9 mouse cellular contexts compared by ENCODE assay signal in the genomic region with DNA sequence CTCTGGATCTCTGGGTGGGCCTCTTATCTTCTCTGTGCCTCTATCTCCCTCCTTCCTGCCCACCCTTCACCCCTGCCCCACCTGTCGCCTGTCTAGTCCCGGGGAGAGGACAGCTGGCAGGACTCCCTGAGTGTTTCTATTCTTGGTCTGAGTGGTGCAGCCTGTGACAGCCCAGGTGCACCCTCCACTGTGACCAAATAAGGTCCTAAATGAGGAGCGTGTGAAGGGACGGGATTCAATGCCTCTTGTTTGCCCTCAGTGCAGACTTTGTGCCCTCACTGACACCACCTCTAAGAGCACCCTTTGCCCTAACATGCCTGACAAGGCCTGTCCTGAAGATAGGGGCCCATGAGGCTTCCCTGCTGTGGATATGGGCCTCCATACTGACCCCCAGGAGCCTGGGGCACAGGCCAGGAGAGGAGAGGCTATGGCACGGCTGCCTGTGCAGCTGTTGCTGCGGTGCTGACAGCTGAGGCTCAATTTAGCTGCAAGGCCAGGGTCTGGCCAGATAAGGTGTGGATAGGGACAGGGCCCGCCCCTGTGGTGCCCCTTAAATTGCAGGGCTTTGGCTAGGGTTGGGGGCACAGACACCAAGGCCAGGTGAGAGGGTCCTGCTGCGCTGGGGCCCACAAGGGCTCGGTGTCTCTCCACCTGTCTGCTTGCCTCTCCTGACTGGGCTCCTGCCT. TPM values are rescaled to one million over a fixed set of nuclear protein-coding genes. Genes with fewer than 3 reads are reported as not detected.
DNase-seq lines count a peak whose midpoint lies in the region; ATAC-seq and TF ChIP-seq lines count a peak whose summit lies in the region.
"Had no signal": no experiment of that assay in that cellular context is flagged by ENCODE, and none has a peak within 500 bp of the region (broad histone marks: within the 10 kb centered on the region; RNA-seq: fewer than 3 reads in every experiment).

No protein-coding gene starts in this region.

- H3K27ac ChIP-seq in stomach, embryonic 14.5 days (ENCODE audit: low read length) = peak overlapping the region; percentile 23; the same call in 1 of the 2 replicates
- H3K27ac ChIP-seq in stomach, postnatal 0 days (replicated peaks) = no peak overlapping the region
- H3K27ac ChIP-seq in heart, adult 2 months = peak overlapping the region; percentile 92
- H3K27ac ChIP-seq in limb, embryonic 11.5 days (replicated peaks; ENCODE audit: low read depth, low read length) = no peak overlapping the region
- 0 out of 2 replicates have a peak overlapping the region, but pooled peaks have one; percentile 22 for H3K27ac ChIP-seq in neural tube, embryonic 14.5 days (ENCODE audit: low read depth, low read length)
- H3K27ac ChIP-seq: kidney, postnatal 0 days had no signal

- H3K9ac ChIP-seq in stomach, embryonic 14.5 days (replicated peaks; ENCODE audit: low read depth, low read length) = no peak overlapping the region
- H3K9ac ChIP-seq in stomach, postnatal 0 days (ENCODE audit: low read length) = no peak overlapping the region
- peak overlapping the region; percentile 61 for H3K9ac ChIP-seq in heart, adult 2 months (ENCODE audit: low read depth, low read length)
- H3K9ac ChIP-seq in limb, embryonic 11.5 days (ENCODE audit: low read length) = peak overlapping the region; percentile 14; the same call in 1 of the 2 replicates
- H3K9ac ChIP-seq in neural tube, embryonic 14.5 days (replicated peaks; ENCODE audit: low read depth, low read length) = no peak overlapping the region

- no peaks in the 10 kb centered on the region for H3K9me3 ChIP-seq in stomach, embryonic 14.5 days (ENCODE audit: control insufficient read depth, low read depth, low read length)
- no peaks in the 10 kb centered on the region for H3K9me3 ChIP-seq in stomach, postnatal 0 days (ENCODE audit: control insufficient read depth, low read length)
- H3K9me3 ChIP-seq in limb, embryonic 11.5 days (ENCODE audit: control insufficient read depth, low read length) = no peaks in the 10 kb centered on the region
- no peaks in the 10 kb centered on the region for H3K9me3 ChIP-seq in neural tube, embryonic 14.5 days (ENCODE audit: control insufficient read depth, low read length)

- no peaks in the 10 kb centered on the region; the same call in 1 of the 2 replicates for H3K36me3 ChIP-seq in stomach, embryonic 14.5 days (ENCODE audit: control insufficient read depth, insufficient read depth, low read length)
- no peaks in the 10 kb centered on the region for H3K36me3 ChIP-seq in stomach, postnatal 0 days (ENCODE audit: control insufficient read depth, insufficient read depth, low read length)
- H3K36me3 ChIP-seq in heart, adult 2 months (ENCODE audit: control insufficient read depth, insufficient read depth, low read length) = no peaks in the 10 kb centered on the region
- no peaks in the 10 kb centered on the region for H3K36me3 ChIP-seq in limb, embryonic 11.5 days (ENCODE audit: control insufficient read depth, insufficient read depth, low read length)
- no peaks in the 10 kb centered on the region for H3K36me3 ChIP-seq in neural tube, embryonic 14.5 days (ENCODE audit: control insufficient read depth, insufficient read depth, low read length)

- no peak for DNase-seq in stomach, postnatal 0 days (ENCODE audit: low spot score)
- DNase-seq in heart, adult 2 months = peak; percentile 77 to 88
- DNase-seq in limb, embryonic 11.5 days (ENCODE audit: low spot score) = no peak
- DNase-seq in spleen, adult 18-20 months = no peak
- DNase-seq in adrenal gland, postnatal 25 days = no peak
- DNase-seq in thymus, adult 18-20 months = no peak

- H3K79me2 ChIP-seq in heart, adult 2 months (replicated peaks; ENCODE audit: control insufficient read depth, insufficient read depth, low read length) = no peaks in the 10 kb centered on the region

- TF ChIP-seq CTCF in stomach, postnatal 0 days (IDR thresholded peaks at IDR 0.05; ENCODE audit: low read depth) = no peak
- TF ChIP-seq CTCF in heart, adult 2 months (IDR thresholded peaks at IDR 0.05) = no peak

- peak; percentile 98 for TF ChIP-seq POLR2A in heart, adult 2 months (IDR thresholded peaks at IDR 0.05; ENCODE audit: insufficient read depth, low read depth, low read length)

- no peak overlapping the region for H3K4me2 ChIP-seq in stomach, embryonic 14.5 days (replicated peaks; ENCODE audit: low read depth, low read length)
- no peak overlapping the region for H3K4me2 ChIP-seq in stomach, postnatal 0 days (replicated peaks; ENCODE audit: low read depth)
- H3K4me2 ChIP-seq in limb, embryonic 11.5 days (ENCODE audit: low read depth, severe bottlenecking) = no peak overlapping the region
- H3K4me2 ChIP-seq in neural tube, embryonic 14.5 days (ENCODE audit: low read depth, low read length) = no peak overlapping the region

- WGBS in stomach, embryonic 14.5 days = 38% methylated on average over 9 of the region's 9 CpGs
- 37% methylated on average over 9 of the region's 9 CpGs for WGBS in stomach, postnatal 0 days
- WGBS in heart, adult 2 months = 21% methylated on average over 9 of the region's 9 CpGs
- 53% methylated on average over 9 of the region's 9 CpGs for WGBS in limb, embryonic 11.5 days
- WGBS in neural tube, embryonic 14.5 days = 61% methylated on average over 9 of the region's 9 CpGs

- H3K4me3 ChIP-seq in stomach, embryonic 14.5 days (ENCODE audit: low read depth, low read length) = no peak overlapping the region
- no peak overlapping the region for H3K4me3 ChIP-seq in stomach, postnatal 0 days (ENCODE audit: low read depth, low read length)
- peak overlapping the region; percentile 48; the same call in 1 of the 2 replicates for H3K4me3 ChIP-seq in heart, adult 2 months
- H3K4me3 ChIP-seq in limb, embryonic 11.5 days (ENCODE audit: low read depth, low read length) = no peak overlapping the region
- no peak overlapping the region for H3K4me3 ChIP-seq in neural tube, embryonic 14.5 days (ENCODE audit: low read depth, low read length)

- intact Hi-C loops in heart, adult 2 months (cut with DNase I) = no loop called here

- TF ChIP-seq EP300 in stomach, postnatal 0 days (optimal IDR thresholded peaks at IDR 0.05) = no peak
- TF ChIP-seq EP300 in heart, adult 2 months (IDR thresholded peaks at IDR 0.05; ENCODE audit: insufficient read depth, low read depth, low read length) = peak; percentile 79

- H3K4me1 ChIP-seq in stomach, embryonic 14.5 days (ENCODE audit: control insufficient read depth, insufficient read depth, low read length) = peaks cover 5% of the 10 kb centered on the region
- H3K4me1 ChIP-seq in stomach, postnatal 0 days (replicated peaks; ENCODE audit: control insufficient read depth, insufficient read depth) = no peaks in the 10 kb centered on the region
- H3K4me1 ChIP-seq in heart, adult 2 months (ENCODE audit: control insufficient read depth, insufficient read depth, low read length) = peaks cover 6% of the 10 kb centered on the region
- H3K4me1 ChIP-seq in limb, embryonic 11.5 days (ENCODE audit: control insufficient read depth, insufficient read depth, low read length) = peaks cover 6% of the 10 kb centered on the region
- peaks cover 18% of the 10 kb centered on the region for H3K4me1 ChIP-seq in neural tube, embryonic 14.5 days (ENCODE audit: control insufficient read depth, insufficient read depth, low read length)

- no peaks in the 10 kb centered on the region for H3K27me3 ChIP-seq in stomach, embryonic 14.5 days (ENCODE audit: control insufficient read depth, insufficient read depth, low read length)
- no peaks in the 10 kb centered on the region for H3K27me3 ChIP-seq in stomach, postnatal 0 days (ENCODE audit: control insufficient read depth, insufficient read depth, low read length)
- no peaks in the 10 kb centered on the region for H3K27me3 ChIP-seq in heart, adult 2 months (ENCODE audit: control insufficient read depth, insufficient read depth, low read length)
- H3K27me3 ChIP-seq in limb, embryonic 11.5 days (ENCODE audit: control insufficient read depth, insufficient read depth, low read length) = peaks cover 15% of the 10 kb centered on the region
- H3K27me3 ChIP-seq in neural tube, embryonic 14.5 days (ENCODE audit: control insufficient read depth, insufficient read depth, low read length) = no peaks in the 10 kb centered on the region

- no peak for ATAC-seq in stomach, embryonic 14.5 days (ENCODE audit: insufficient number of reproducible peaks, insufficient read depth, low FRiP score, low read depth)
- ATAC-seq in stomach, postnatal 0 days (ENCODE audit: low FRiP score, low TSS enrichment) = no peak; the same call in 1 of the 2 replicates
- no peak for ATAC-seq in limb, embryonic 11.5 days (ENCODE audit: insufficient number of reproducible peaks, low FRiP score, low TSS enrichment, low read depth)
- no peak for ATAC-seq in neural tube, embryonic 14.5 days (ENCODE audit: low read depth)

RNA-seq across cellular contexts. Expression of a gene that starts 5.3 kb away (rescaled TPM):
- polyA plus RNA-seq in stomach, embryonic 14.5 days (2014; fragmentation: Nextera tagmentation; extraction: Ambion mirVana) = 76.7 and 82.1 TPM in 2 replicates
- 32.8 and 33.7 TPM in 2 replicates for polyA plus RNA-seq in stomach, postnatal 0 days (2015; fragmentation: Nextera tagmentation; extraction: Ambion mirVana)
- 100 to 1,000 TPM; 139 to 147 TPM for total RNA-seq in heart, adult 2 months (2021)
- 211 and 242 TPM in 2 replicates for polyA plus RNA-seq in heart, adult 2 months (2012; rRNA removed)
- 64.4 and 65.4 TPM in 2 replicates for polyA plus RNA-seq in limb, embryonic 11.5 days (2014; fragmentation: Nextera tagmentation; extraction: Ambion mirVana)
- 26.9 and 33.4 TPM in 2 replicates for polyA plus RNA-seq in neural tube, embryonic 14.5 days (2014; fragmentation: Nextera tagmentation; extraction: Ambion mirVana)
- 43.9 and 49.2 TPM in 2 replicates for total RNA-seq in adrenal gland, postnatal 25 days (2021)

RNA-seq across cellular contexts. Expression of a gene that starts 7.9 kb away (rescaled TPM):
- 0.52 and 1.1 TPM in 2 replicates for polyA plus RNA-seq in stomach, embryonic 14.5 days (2014; fragmentation: Nextera tagmentation; extraction: Ambion mirVana)
- polyA plus RNA-seq in stomach, postnatal 0 days (2015; fragmentation: Nextera tagmentation; extraction: Ambion mirVana) = 0.12 and 0.21 TPM in 2 replicates
- 1 to 10 TPM; 1.3 to 1.5 TPM for total RNA-seq in heart, adult 2 months (2021)
- 2.4 and 2.6 TPM in 2 replicates for polyA plus RNA-seq in heart, adult 2 months (2012; rRNA removed)
- 0.60 TPM in 1 of 2 replicates, not detected in the other for polyA plus RNA-seq in limb, embryonic 11.5 days (2014; fragmentation: Nextera tagmentation; extraction: Ambion mirVana)
- polyA plus RNA-seq in neural tube, embryonic 14.5 days (2014; fragmentation: Nextera tagmentation; extraction: Ambion mirVana) = 3.3 and 5.2 TPM in 2 replicates
- total RNA-seq in adrenal gland, postnatal 25 days (2021) = 0.61 and 1.9 TPM in 2 replicates

RNA-seq across cellular contexts. Expression of a gene that starts 23.2 kb away (rescaled TPM):
- 113 and 116 TPM in 2 replicates for polyA plus RNA-seq in stomach, embryonic 14.5 days (2014; fragmentation: Nextera tagmentation; extraction: Ambion mirVana)
- polyA plus RNA-seq in stomach, postnatal 0 days (2015; fragmentation: Nextera tagmentation; extraction: Ambion mirVana) = 60.7 and 65.5 TPM in 2 replicates
- 10 to 100 TPM; 86.1 to 87.6 TPM for total RNA-seq in heart, adult 2 months (2021)
- 152 and 180 TPM in 2 replicates for polyA plus RNA-seq in heart, adult 2 months (2012; rRNA removed)
- polyA plus RNA-seq in limb, embryonic 11.5 days (2014; fragmentation: Nextera tagmentation; extraction: Ambion mirVana) = 83.0 and 85.8 TPM in 2 replicates
- 153 and 162 TPM in 2 replicates for polyA plus RNA-seq in neural tube, embryonic 14.5 days (2014; fragmentation: Nextera tagmentation; extraction: Ambion mirVana)
- total RNA-seq in adrenal gland, postnatal 25 days (2021) = 83.9 and 97.6 TPM in 2 replicates

RNA-seq across cellular contexts. Expression of a gene that starts 23.3 kb away (rescaled TPM):
- 11.6 and 17.9 TPM in 2 replicates for polyA plus RNA-seq in stomach, embryonic 14.5 days (2014; fragmentation: Nextera tagmentation; extraction: Ambion mirVana)
- 5.9 and 8.3 TPM in 2 replicates for polyA plus RNA-seq in stomach, postnatal 0 days (2015; fragmentation: Nextera tagmentation; extraction: Ambion mirVana)
- total RNA-seq in heart, adult 2 months (2021) = 1 to 10 TPM; 2.6 to 3.3 TPM
- polyA plus RNA-seq in heart, adult 2 months (2012; rRNA removed) = 4.1 and 6.4 TPM in 2 replicates
- polyA plus RNA-seq in limb, embryonic 11.5 days (2014; fragmentation: Nextera tagmentation; extraction: Ambion mirVana) = 13.2 and 15.0 TPM in 2 replicates
- 19.5 and 24.9 TPM in 2 replicates for polyA plus RNA-seq in neural tube, embryonic 14.5 days (2014; fragmentation: Nextera tagmentation; extraction: Ambion mirVana)
- total RNA-seq in adrenal gland, postnatal 25 days (2021) = 12.3 and 17.5 TPM in 2 replicates

RNA-seq across cellular contexts. Expression of a gene that starts 44.3 kb away (rescaled TPM):
- polyA plus RNA-seq in stomach, embryonic 14.5 days (2014; fragmentation: Nextera tagmentation; extraction: Ambion mirVana) = 1.2 and 2.1 TPM in 2 replicates
- 0.36 and 0.52 TPM in 2 replicates for polyA plus RNA-seq in stomach, postnatal 0 days (2015; fragmentation: Nextera tagmentation; extraction: Ambion mirVana)
- 10 to 100 TPM; 30.1 to 34.1 TPM for total RNA-seq in heart, adult 2 months (2021)
- 33.2 and 36.2 TPM in 2 replicates for polyA plus RNA-seq in heart, adult 2 months (2012; rRNA removed)
- polyA plus RNA-seq in limb, embryonic 11.5 days (2014; fragmentation: Nextera tagmentation; extraction: Ambion mirVana) = 0.51 and 0.60 TPM in 2 replicates
- 21.9 and 28.1 TPM in 2 replicates for polyA plus RNA-seq in neural tube, embryonic 14.5 days (2014; fragmentation: Nextera tagmentation; extraction: Ambion mirVana)
- 4.3 and 5.8 TPM in 2 replicates for total RNA-seq in adrenal gland, postnatal 25 days (2021)

Comparison
In these comparisons a context has a peak if more than half of its experiments do, and no peak if none do; other contexts are left out.
1. H3K27ac ChIP-seq: peak in stomach, embryonic 14.5 days (single experiment), heart, adult 2 months (single experiment) and neural tube, embryonic 14.5 days (single experiment); none in stomach, postnatal 0 days (single experiment) and limb, embryonic 11.5 days (single experiment).
2. H3K9ac ChIP-seq: peak in heart, adult 2 months (single experiment) and limb, embryonic 11.5 days (single experiment); none in stomach, embryonic 14.5 days (single experiment), stomach, postnatal 0 days (single experiment) and neural tube, embryonic 14.5 days (single experiment).
3. DNase-seq: peak in heart, adult 2 months (2 of 2); none in stomach, postnatal 0 days (single experiment), limb, embryonic 11.5 days (single experiment), spleen, adult 18-20 months (0 of 2), adrenal gland, postnatal 25 days (single experiment) and thymus, adult 18-20 months (0 of 2).